Mouse (Mus musculus) frontal cortex, postnatal 25 days (tissue): ENCODE measurements around the gene Exog.

Experiments
- DNase-seq, 2 experiments: peaks; one replicate each; pipeline ENCODE4 v3.0.0; 2022; ENCODE audit warnings: low spot score in 2 of 2

Gene Exog

GRCm38 (mm10) chr9:119504981-119505658, 60.4 kb downstream of the Exog start:
- DNase-seq: no peak

DNA sequence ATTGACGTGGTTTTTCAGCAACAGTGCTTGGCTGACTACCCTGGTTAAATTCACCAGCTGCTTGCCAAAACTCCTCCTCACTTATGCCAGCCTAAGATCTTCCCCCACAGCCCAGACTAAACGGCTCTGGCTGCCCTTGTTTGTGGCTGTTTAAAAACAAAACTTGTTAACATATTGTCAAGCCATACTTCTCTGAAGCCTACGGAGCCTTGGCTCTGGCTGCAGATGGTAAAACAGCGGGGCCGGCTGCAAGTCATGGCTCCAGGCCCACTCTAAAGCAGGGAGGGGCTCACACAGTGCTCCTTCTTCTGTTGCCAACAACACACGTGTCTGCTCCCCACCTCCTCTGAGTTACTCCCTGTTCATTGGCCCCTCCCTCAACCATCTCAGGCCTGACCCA, 66.2 kb downstream of the Exog start:
- no peak for DNase-seq

GRCm38 (mm10) chr9:119512993-119513392, 68.2 kb downstream of the Exog start:
- DNase-seq: no peak

DNA sequence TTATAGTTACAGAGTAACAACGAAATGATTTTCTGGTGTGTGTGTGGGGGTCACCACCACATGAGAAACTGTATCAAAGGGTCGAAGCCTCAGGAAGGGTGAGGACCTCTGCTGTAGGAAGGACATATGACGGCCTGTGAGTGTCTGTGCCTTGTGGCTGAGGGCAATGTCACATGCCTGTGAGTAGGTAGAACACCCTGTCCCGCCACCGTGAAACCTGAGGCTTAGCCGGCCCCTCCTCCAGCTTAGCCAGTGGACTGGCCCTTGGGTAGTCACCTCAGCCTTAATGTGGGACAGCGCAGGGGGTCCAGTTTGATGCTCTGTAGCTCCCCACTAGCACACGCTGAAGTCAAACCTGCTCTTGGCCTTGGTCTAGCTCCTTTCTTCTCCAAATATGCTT, 69.1 kb downstream of the Exog start:
- DNase-seq: no peak

- DNase-seq: no peak
These were observed 70.2 kb downstream of the Exog start for GRCm38 (mm10) chr9:119514986-119515385.
